ENCODE assay signal across 8 mouse cellular contexts in genomic region chr10:81198230-81198629, GRCm38 (mm10). TPM values are rescaled to one million over a fixed set of nuclear protein-coding genes. Genes with fewer than 3 reads are reported as not detected.
DNase-seq lines count a peak whose midpoint lies in the region; ATAC-seq and TF ChIP-seq lines count a peak whose summit lies in the region.

No protein-coding gene starts in this region.

- no peak for ATAC-seq in megakaryocyte-erythroid progenitor cell, adult 5-6 weeks (replicated peaks; ENCODE audit: low FRiP score, low TSS enrichment, poor library complexity, severe bottlenecking)

- no peak overlapping the region for H3ac ChIP-seq in myocyte (ENCODE audit: control insufficient read depth, insufficient read length)

- 3% methylated on average over 9 of the region's 9 CpGs for WGBS in spleen, adult 2 months

- no peaks in the 10 kb centered on the region for H3K79me2 ChIP-seq in myocyte (ENCODE audit: control insufficient read depth, insufficient read depth)

- peak; percentile 71 for DNase-seq in gastrocnemius, adult 18-20 months (ENCODE audit: low spot score)
- DNase-seq in gastrocnemius, adult 8-10 months (ENCODE audit: low spot score in 2 of 2) = no peak
- peak in 1 of 2 experiments; percentile 63 for DNase-seq in spleen, adult 2 months (ENCODE audit: low read depth in 1 of 2, low spot score in 2 of 2)
- DNase-seq in spleen, adult 12 weeks (ENCODE audit: low spot score) = no peak
- peak; percentile 83 to 85 for DNase-seq in cerebellum, postnatal 14 days
- peak; percentile 92 for DNase-seq in induced T-regulatory cell, adult 2 months (ENCODE audit: low read depth)

- peak overlapping the region; percentile 37 for H3K4me2 ChIP-seq in myocyte (ENCODE audit: low read depth)

- peak; percentile 50; the same call in 1 of the 2 replicates for TF ChIP-seq CTCF in spleen, adult 2 months (IDR thresholded peaks at IDR 0.05; ENCODE audit: extremely low read depth, insufficient read depth, insufficient read length, insufficient replicate concordance)

- TF ChIP-seq POLR2A in spleen, adult 2 months (IDR thresholded peaks at IDR 0.05; ENCODE audit: low read depth, low read length) = no peak
- no peak for TF ChIP-seq POLR2A in myocyte (IDR thresholded peaks at IDR 0.05; ENCODE audit: insufficient read length, low read depth)

- H3K4me1 ChIP-seq in spleen, adult 2 months (ENCODE audit: control insufficient read depth, insufficient read depth, insufficient read length) = peaks cover 6% of the 10 kb centered on the region; the same call in 1 of the 2 replicates

- H3K36me3 ChIP-seq in spleen, adult 2 months (ENCODE audit: control insufficient read depth, insufficient read depth, low read length) = no peaks in the 10 kb centered on the region
- no peaks in the 10 kb centered on the region for H3K36me3 ChIP-seq in myocyte (ENCODE audit: control insufficient read depth, insufficient read depth)

- H3K27me3 ChIP-seq in spleen, adult 2 months (ENCODE audit: control insufficient read depth, insufficient read depth, low read length) = no peaks in the 10 kb centered on the region
- no peaks in the 10 kb centered on the region for H3K27me3 ChIP-seq in myocyte (ENCODE audit: control insufficient read depth, insufficient read depth, insufficient read length)

- H3K27ac ChIP-seq in spleen, adult 2 months (ENCODE audit: insufficient read depth, low read length) = no peak overlapping the region

- H3K4me3 ChIP-seq in spleen, adult 2 months (ENCODE audit: extremely low read depth, insufficient read depth, insufficient read length) = no peak overlapping the region
- H3K4me3 ChIP-seq in myocyte = no peak overlapping the region

TF ChIP-seq in myocyte, 11 proteins besides CTCF, POLR2A, EP300 and RAD21:
- no peak for TF ChIP-seq USF1 (IDR thresholded peaks at IDR 0.05; ENCODE audit: low read depth)
- no peak for TF ChIP-seq SRF (IDR thresholded peaks at IDR 0.05; ENCODE audit: control insufficient read depth, insufficient read length, low read depth)
- TF ChIP-seq MYOG (IDR thresholded peaks at IDR 0.05; ENCODE audit: control insufficient read depth in 1 of 3, insufficient read depth in 1 of 3, insufficient read length in 2 of 3, low read depth in 2 of 3) = no peak
- no peak for TF ChIP-seq REST (IDR thresholded peaks at IDR 0.05; ENCODE audit: insufficient read depth, insufficient read length)
- TF ChIP-seq E2F4 (IDR thresholded peaks at IDR 0.05; ENCODE audit: insufficient read depth) = no peak
- TF ChIP-seq TCF3 (IDR thresholded peaks at IDR 0.05; ENCODE audit: insufficient read length, low read depth) = no peak
- no peak for TF ChIP-seq POLR2AphosphoS2 (IDR thresholded peaks at IDR 0.05; ENCODE audit: insufficient read length, low read depth)
- TF ChIP-seq TCF12 (IDR thresholded peaks at IDR 0.05; ENCODE audit: insufficient read depth, poor library complexity, severe bottlenecking) = no peak
- TF ChIP-seq MYOD1 (IDR thresholded peaks at IDR 0.05; ENCODE audit: control insufficient read depth in 1 of 3, insufficient read length in 2 of 3, low read depth in 2 of 3) = no peak
- TF ChIP-seq CEBPB (IDR thresholded peaks at IDR 0.05; ENCODE audit: insufficient read depth, poor library complexity, severe bottlenecking) = no peak
- no peak for TF ChIP-seq MAX (IDR thresholded peaks at IDR 0.05; ENCODE audit: low read depth)
TF ChIP-seq in myocyte: peak in this region for 0.

RNA-seq across cellular contexts. Expression of gene Nmrk2, which starts 3.6 kb away (rescaled TPM):
- total RNA-seq in gastrocnemius, adult 18-20 months (2021) = 100 to 1,000 TPM in 1 of 2 experiments, 10 to 100 TPM in 1; 59.9 to 118 TPM
- 100 to 1,000 TPM in 1 of 4 experiments, 10 to 100 TPM in 3; 15.3 to 106 (median 44.7) TPM for total RNA-seq in gastrocnemius, adult 8-10 months (2022)
- not detected in 2 replicates for polyA plus RNA-seq in spleen, adult 2 months (2012; rRNA removed)
- 52.3 TPM for polyA plus RNA-seq in myocyte (2012; fragmentation: generic; extraction: Trizol)
- total RNA-seq in megakaryocyte-erythroid progenitor cell, adult 5-6 weeks (2014; fragmentation: Nextera tagmentation) = not detected in 2 replicates
- not detected in 2 replicates for total RNA-seq in megakaryocyte-erythroid progenitor cell, adult 5-6 weeks (2017)

RNA-seq across cellular contexts. Expression of gene 4930442H23Rik, which starts 14.6 kb away (rescaled TPM):
- not detected for total RNA-seq in gastrocnemius, adult 18-20 months (2021)
- total RNA-seq in gastrocnemius, adult 8-10 months (2022) = not detected
- polyA plus RNA-seq in spleen, adult 2 months (2012; rRNA removed) = not detected in 2 replicates
- 0.12 TPM for polyA plus RNA-seq in myocyte (2012; fragmentation: generic; extraction: Trizol)
- not detected in 2 replicates for total RNA-seq in megakaryocyte-erythroid progenitor cell, adult 5-6 weeks (2014; fragmentation: Nextera tagmentation)
- total RNA-seq in megakaryocyte-erythroid progenitor cell, adult 5-6 weeks (2017) = not detected in 2 replicates

RNA-seq across cellular contexts. Expression of gene Dapk3, which starts 15.4 kb away (rescaled TPM):
- 10 to 100 TPM; 25.5 to 28.4 TPM for total RNA-seq in gastrocnemius, adult 18-20 months (2021)
- total RNA-seq in gastrocnemius, adult 8-10 months (2022) = 10 to 100 TPM; 25.2 to 31.5 (median 27.3) TPM
- polyA plus RNA-seq in spleen, adult 2 months (2012; rRNA removed) = 58.0 and 84.5 TPM in 2 replicates
- polyA plus RNA-seq in myocyte (2012; fragmentation: generic; extraction: Trizol) = 120 TPM
- total RNA-seq in megakaryocyte-erythroid progenitor cell, adult 5-6 weeks (2014; fragmentation: Nextera tagmentation) = 27.7 and 51.7 TPM in 2 replicates
- 16.2 and 30.9 TPM in 2 replicates for total RNA-seq in megakaryocyte-erythroid progenitor cell, adult 5-6 weeks (2017)

RNA-seq across cellular contexts. Expression of gene Eef2, which starts 21.8 kb away (rescaled TPM):
- 1,000 to 10,000 TPM; 1,320 to 1,335 TPM for total RNA-seq in gastrocnemius, adult 18-20 months (2021)
- 1,000 to 10,000 TPM; 1,293 to 1,550 (median 1,345) TPM for total RNA-seq in gastrocnemius, adult 8-10 months (2022)
- 1,457 and 1,736 TPM in 2 replicates for polyA plus RNA-seq in spleen, adult 2 months (2012; rRNA removed)
- 3,891 TPM for polyA plus RNA-seq in myocyte (2012; fragmentation: generic; extraction: Trizol)
- 1,282 and 1,455 TPM in 2 replicates for total RNA-seq in megakaryocyte-erythroid progenitor cell, adult 5-6 weeks (2014; fragmentation: Nextera tagmentation)
- total RNA-seq in megakaryocyte-erythroid progenitor cell, adult 5-6 weeks (2017) = 1,743 and 1,799 TPM in 2 replicates

RNA-seq across cellular contexts. Expression of gene Pias4, which starts 30.5 kb away (rescaled TPM):
- total RNA-seq in gastrocnemius, adult 18-20 months (2021) = 10 to 100 TPM; 15.3 to 17.1 TPM
- 10 to 100 TPM; 14.0 to 19.0 (median 16.2) TPM for total RNA-seq in gastrocnemius, adult 8-10 months (2022)
- 36.1 and 45.8 TPM in 2 replicates for polyA plus RNA-seq in spleen, adult 2 months (2012; rRNA removed)
- polyA plus RNA-seq in myocyte (2012; fragmentation: generic; extraction: Trizol) = 43.2 TPM
- total RNA-seq in megakaryocyte-erythroid progenitor cell, adult 5-6 weeks (2014; fragmentation: Nextera tagmentation) = 14.8 and 15.2 TPM in 2 replicates
- 5.4 and 20.8 TPM in 2 replicates for total RNA-seq in megakaryocyte-erythroid progenitor cell, adult 5-6 weeks (2017)

Comparison
In these comparisons a context has a peak if more than half of its experiments do, and no peak if none do; other contexts are left out.
1. DNase-seq: peak in gastrocnemius, adult 18-20 months (single experiment), cerebellum, postnatal 14 days (2 of 2) and induced T-regulatory cell, adult 2 months (single experiment); none in gastrocnemius, adult 8-10 months (0 of 2) and spleen, adult 12 weeks (single experiment).
2. RNA of gene Nmrk2, which starts 3.6 kb away (total RNA-seq): 59.9 to 118 TPM in gastrocnemius, adult 18-20 months and 15.3 to 106 TPM in gastrocnemius, adult 8-10 months; not detected in megakaryocyte-erythroid progenitor cell, adult 5-6 weeks; every median in the first group is over 10 times any median in the second.